Mouse (Mus musculus) stomach, postnatal 0 days (tissue): ENCODE data around the gene Tead4. TPM values are rescaled to one million over a fixed set of nuclear protein-coding genes. Genes with fewer than 3 reads are reported as not detected.
"Not testable (repeated sequence)": the region's sequence is repeated elsewhere in the genome, so short reads cannot be mapped to it uniquely, and the experiment has no call there.

Experiments
- ATAC-seq: fragments of 200-750 bp; cut with Nextera tagmentation; 2 replicates; pipeline ENCODE4 v1.8.0; 2017; ENCODE audit not compliant: low FRiP score, low TSS enrichment
- DNase-seq: peaks from one replicate; pipeline ENCODE4 v3.0.0-alpha.2; 2016; ENCODE audit warnings: low spot score
- H3K27ac ChIP-seq: fragments of 300-500 bp; sonication (generic); replicated peaks from 2 replicates; pipeline ENCODE4 v1.5.1; 2014; ENCODE audit warnings: mild to moderate bottlenecking, control low read depth
- H3K27me3 ChIP-seq: fragments of 300-500 bp; sonication (generic); 2 replicates; pipeline ENCODE4 v1.6.1; 2014; ENCODE audit warnings: low read length; ENCODE audit not compliant: control insufficient read depth, insufficient read depth
- H3K36me3 ChIP-seq: fragments of 300-500 bp; sonication (generic); 2 replicates; pipeline ENCODE4 v1.6.1; 2014; ENCODE audit warnings: low read length, mixed read lengths; ENCODE audit not compliant: control insufficient read depth, insufficient read depth
- H3K4me1 ChIP-seq: fragments of 300-500 bp; sonication (generic); replicated peaks from 2 replicates; pipeline ENCODE4 v1.6.1; 2014; ENCODE audit warnings: antibody characterized with exemption; ENCODE audit not compliant: control insufficient read depth, insufficient read depth
- H3K4me2 ChIP-seq: fragments of 300-500 bp; sonication (generic); replicated peaks from 2 replicates; pipeline ENCODE4 v1.6.1; 2014; ENCODE audit warnings: low read depth, mild to moderate bottlenecking, control low read depth, moderate library complexity
- H3K4me3 ChIP-seq: fragments of 300-500 bp; sonication (generic); 2 replicates; pipeline ENCODE4 v1.5.1; 2014; ENCODE audit warnings: low read depth, low read length, control low read depth
- H3K9ac ChIP-seq: fragments of 300-500 bp; sonication (generic); 2 replicates; pipeline ENCODE4 v1.6.1; 2014; ENCODE audit warnings: mild to moderate bottlenecking, low read length, control low read depth, mixed read lengths
- H3K9me3 ChIP-seq: fragments of 300-500 bp; sonication (generic); 2 replicates; pipeline ENCODE4 v1.6.1; 2016; ENCODE audit warnings: low read length; ENCODE audit not compliant: control insufficient read depth
- CTCF ChIP-seq: IDR thresholded peaks from 2 replicates; pipeline ENCODE4 v1.5.1; 2016; ENCODE audit warnings: antibody characterized with exemption, low read depth, mild to moderate bottlenecking, moderate library complexity
- EP300 ChIP-seq: optimal IDR thresholded peaks from 2 replicates; pipeline ENCODE3; 2016; ENCODE audit warnings: antibody characterized with exemption
- WGBS: fragments of 180-500 bp; shearing (Covaris S2); extraction: QIAGEN DNeasy Blood & Tissue Kit; methylation state at CpG from one replicate; pipeline ENCODE4 v1.1.7; 2014; 5-methylcytosine and 5-hydroxymethylcytosine counted together
- polyA plus RNA-seq: library from polyadenylated mRNA; unstranded; fragments of >200 nt; fragmentation: Nextera tagmentation; extraction: Ambion mirVana; gene quantifications from 2 replicates; pipeline ENCODE4 v1.2.1, GENCODE M21; 2015

The Tead4 gene
- polyA plus RNA-seq, 1 experiment from 2014 or later, result 1.5 TPM

- Histone ChIP-seq H3K27me3 (no peaks in the 10 kb centered on the region), H3K4me3 (no peak overlapping the region), H3K4me2 (no peak overlapping the region), H3K9ac (no peak overlapping the region), H3K27ac (no peak overlapping the region), H3K36me3 (no peaks in the 10 kb centered on the region), H3K4me1 (no peaks in the 10 kb centered on the region), H3K9me3 (no peaks in the 10 kb centered on the region)
- ATAC-seq (no peak), DNase-seq (no peak)
- TF ChIP-seq EP300, result no peak
- no peak for TF ChIP-seq CTCF
- 74% methylated on average over 3 of the region's 3 CpGs for WGBS
Measured at GRCm38 (mm10) chr6:128231741-128232140, 68.9 kb downstream of the Tead4 start.

DNA sequence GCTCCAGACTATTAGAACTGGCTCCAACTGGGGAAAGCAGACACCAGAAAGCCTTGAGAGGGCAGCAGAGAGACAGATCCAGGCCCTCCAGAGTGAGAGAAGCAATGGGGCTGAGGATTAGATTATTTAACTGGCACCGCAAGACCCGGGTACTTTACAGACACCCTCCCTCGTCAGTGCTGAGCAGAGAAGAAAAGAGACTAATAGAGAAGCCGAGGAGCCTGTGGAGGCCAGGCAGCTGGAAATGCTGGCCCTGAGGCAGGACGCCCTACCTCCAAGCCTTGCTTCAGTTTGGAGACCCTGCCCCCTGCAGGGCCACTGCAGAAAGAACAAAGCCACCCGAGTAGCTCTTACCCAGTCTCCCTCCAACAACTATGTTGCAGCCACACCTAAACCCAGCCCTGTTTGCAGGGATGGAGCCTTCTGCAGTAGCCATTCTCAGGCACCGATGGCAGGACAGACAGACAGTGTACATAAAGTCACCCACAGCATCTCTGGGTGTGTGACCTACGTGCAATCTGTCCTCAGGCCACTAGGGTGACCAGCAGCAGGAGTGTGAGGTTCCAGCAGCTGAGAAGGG lies 73.1 kb downstream of the Tead4 start:
- no peak overlapping the region for H3K4me3 ChIP-seq
- no peak overlapping the region; the same call in 1 of the 2 replicates for H3K4me2 ChIP-seq
- H3K9me3 ChIP-seq, result no peaks in the 10 kb centered on the region
- no peak overlapping the region for H3K9ac ChIP-seq
- H3K4me1 ChIP-seq, result no peaks in the 10 kb centered on the region
- WGBS, result 34% methylated on average over 8 of the region's 8 CpGs
- no peak overlapping the region for H3K27ac ChIP-seq
- H3K36me3 ChIP-seq, result no peaks in the 10 kb centered on the region
- DNase-seq (peak; percentile 48), ATAC-seq (peak; percentile 25; the same call in 1 of the 2 replicates)
- H3K27me3 ChIP-seq, result no peaks in the 10 kb centered on the region
- peak; percentile 62 for TF ChIP-seq CTCF
- no peak for TF ChIP-seq EP300

- Histone ChIP-seq H3K9ac (no peak overlapping the region), H3K4me2 (no peak overlapping the region), H3K4me1 (no peaks in the 10 kb centered on the region), H3K27me3 (no peaks in the 10 kb centered on the region), H3K36me3 (no peaks in the 10 kb centered on the region), H3K27ac (no peak overlapping the region), H3K4me3 (no peak overlapping the region), H3K9me3 (no peaks in the 10 kb centered on the region)
- no peak for DNase-seq
- 81% methylated on average over 3 of the region's 3 CpGs for WGBS
- no peak for TF ChIP-seq CTCF
- no peak for TF ChIP-seq EP300
- ATAC-seq, result no peak
Measured at GRCm38 (mm10) chr6:128226941-128227340, 73.7 kb downstream of the Tead4 start.

DNA sequence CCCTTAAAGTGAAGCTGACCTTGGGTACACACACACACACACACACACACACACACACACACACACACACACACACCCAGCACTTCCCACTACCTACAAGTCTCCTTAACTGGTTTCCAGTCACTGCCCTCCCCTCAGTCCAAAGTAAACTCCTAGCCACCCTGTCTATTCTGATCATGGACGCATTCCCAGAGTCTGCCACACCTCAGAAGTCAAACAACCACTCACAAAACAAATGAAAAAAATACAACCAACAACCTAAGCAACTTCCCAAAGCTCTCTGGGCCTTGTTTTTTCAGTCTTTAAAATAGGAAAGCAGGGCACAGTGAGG lies 74.8 kb downstream of the Tead4 start:
- DNase-seq, result no peak
- H3K27me3 ChIP-seq, result no peaks in the 10 kb centered on the region
- TF ChIP-seq CTCF (no peak), EP300 (no peak)
- H3K4me1 ChIP-seq, result no peaks in the 10 kb centered on the region
- 67% methylated on average over 1 of the region's 1 CpGs for WGBS
- no peak overlapping the region for H3K4me3 ChIP-seq
- H3K36me3 ChIP-seq, result no peaks in the 10 kb centered on the region
- H3K4me2 ChIP-seq, result no peak overlapping the region
- no peak overlapping the region for H3K27ac ChIP-seq
- peak; percentile 45; the same call in 1 of the 2 replicates for ATAC-seq
- no peaks in the 10 kb centered on the region for H3K9me3 ChIP-seq
- no peak overlapping the region for H3K9ac ChIP-seq

DNA sequence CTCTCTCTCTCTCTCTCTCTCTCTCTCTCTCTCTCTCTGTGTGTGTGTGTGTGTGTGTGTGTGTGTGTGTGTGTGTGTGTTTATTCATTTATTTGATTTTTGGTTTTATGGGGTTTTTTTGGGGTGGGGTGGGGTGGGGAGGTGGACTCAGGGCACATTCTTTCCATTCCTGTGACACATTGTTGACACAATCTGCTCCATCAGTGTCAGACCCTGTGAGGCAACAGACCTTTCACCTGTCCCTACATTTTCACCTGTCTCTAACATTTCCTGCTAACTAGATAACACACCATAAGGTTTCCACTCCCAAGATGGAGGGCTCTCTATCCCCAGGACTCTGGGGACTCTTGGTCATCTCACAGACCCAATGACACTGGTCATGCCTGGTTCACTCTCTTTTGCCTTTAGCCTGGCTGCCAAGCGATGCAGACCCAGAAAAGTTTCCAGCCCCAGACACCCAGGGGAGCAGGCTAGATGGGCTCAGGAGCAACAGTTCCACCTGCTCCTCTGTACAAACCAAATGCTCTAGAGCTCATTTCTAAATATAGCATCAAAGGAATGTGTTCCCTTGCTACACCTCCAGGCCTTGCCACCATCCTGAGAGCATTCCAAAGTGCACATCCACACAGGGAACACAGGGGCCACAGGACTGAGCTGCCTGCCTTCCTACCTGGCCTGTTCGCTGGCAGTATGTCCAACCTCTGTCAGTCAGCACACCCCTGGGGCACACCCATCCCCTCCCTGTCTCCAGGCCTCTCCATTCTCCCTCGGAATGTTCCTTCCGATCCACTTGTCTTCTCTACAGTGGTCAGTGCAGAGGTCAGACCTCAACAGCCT lies 75.4 kb downstream of the Tead4 start:
- Histone ChIP-seq H3K4me1 (no peaks in the 10 kb centered on the region), H3K27me3 (no peaks in the 10 kb centered on the region), H3K9ac (no peak overlapping the region), H3K4me2 (no peak overlapping the region), H3K4me3 (no peak overlapping the region), H3K36me3 (no peaks in the 10 kb centered on the region), H3K9me3 (no peaks in the 10 kb centered on the region), H3K27ac (no peak overlapping the region)
- peak; percentile 41; the same call in 1 of the 2 replicates for ATAC-seq
- peak; percentile 24 for DNase-seq
- TF ChIP-seq EP300 (no peak), CTCF (no peak)
- whole genome bisulfite sequencing, result 47% methylated on average over 4 of the region's 4 CpGs

DNA sequence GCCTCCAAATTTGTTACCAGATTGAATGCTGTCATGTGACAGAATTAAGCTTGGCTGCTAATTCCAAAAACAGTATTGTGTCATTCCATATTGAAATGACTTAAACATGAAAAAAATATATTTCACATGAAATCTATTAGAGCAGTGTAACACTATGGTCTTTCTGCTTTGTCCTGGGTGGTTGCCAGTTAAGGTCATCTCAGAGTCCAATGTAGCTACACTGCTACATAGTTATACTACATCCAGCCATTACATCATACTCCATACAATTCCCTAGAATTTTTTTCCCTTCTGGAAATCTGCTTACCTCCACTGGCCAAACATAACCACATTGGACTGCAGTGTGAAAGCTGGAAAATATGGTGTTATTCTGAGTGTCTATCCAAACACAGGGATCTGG lies 77.5 kb downstream of the Tead4 start:
- Histone ChIP-seq H3K9me3 (no peaks in the 10 kb centered on the region), H3K4me2 (no peak overlapping the region), H3K36me3 (no peaks in the 10 kb centered on the region), H3K4me3 (no peak overlapping the region), H3K27ac (no peak overlapping the region), H3K4me1 (no peaks in the 10 kb centered on the region), H3K9ac (no peak overlapping the region), H3K27me3 (no peaks in the 10 kb centered on the region)
- no peak for ATAC-seq
- TF ChIP-seq CTCF, result no peak
- TF ChIP-seq EP300, result no peak
- no peak for DNase-seq

DNA sequence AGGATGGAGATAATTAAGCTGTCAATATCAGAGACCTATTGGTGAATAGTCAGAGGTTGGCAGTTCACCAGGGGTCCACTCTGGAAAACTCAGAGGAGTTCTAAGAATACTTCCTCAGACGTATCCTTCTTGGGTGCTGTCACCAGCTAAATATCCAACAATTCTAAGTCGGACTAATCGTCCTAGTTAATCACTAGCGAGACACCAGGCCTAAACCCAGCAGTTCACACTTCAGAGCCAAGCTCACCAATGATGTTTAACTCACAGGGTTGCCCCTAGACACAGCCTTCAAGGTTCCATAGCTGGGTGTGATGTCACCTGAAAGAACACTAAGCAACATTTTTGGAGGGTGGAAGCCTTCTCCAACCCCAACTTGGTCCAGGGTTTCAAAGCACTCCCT lies 85.6 kb downstream of the Tead4 start:
- not testable (repeated sequence) for H3K36me3 ChIP-seq, H3K9me3 ChIP-seq, H3K4me3 ChIP-seq, ATAC-seq, H3K9ac ChIP-seq, H3K27me3 ChIP-seq, DNase-seq, H3K4me2 ChIP-seq, H3K27ac ChIP-seq, H3K4me1 ChIP-seq
- WGBS, result 89% methylated on average over 4 of the region's 4 CpGs

GRCm38 (mm10) chr6:128209199-128209598 lies 91.4 kb downstream of the Tead4 start:
- not testable (repeated sequence) for DNase-seq, H3K27me3 ChIP-seq, H3K4me1 ChIP-seq, H3K9ac ChIP-seq, H3K4me3 ChIP-seq, ATAC-seq, H3K36me3 ChIP-seq, H3K27ac ChIP-seq, H3K9me3 ChIP-seq, H3K4me2 ChIP-seq
- 90% methylated on average over 1 of the region's 1 CpGs for WGBS
